Mouse (Mus musculus) G1E (cell line): ENCODE results near the gene Krt90. TPM values are rescaled to one million over a fixed set of nuclear protein-coding genes. Genes with fewer than 3 reads are reported as not detected.

ENCODE experiments used
- ATAC-seq: 2 replicates; pipeline ENCODE4 v1.8.0; 2016; ENCODE audit warnings: mild to moderate bottlenecking; ENCODE audit not compliant: insufficient number of reproducible peaks, poor library complexity, low FRiP score, severe bottlenecking; ENCODE audit errors: extremely low read depth
- DNase-seq: peaks from one replicate; pipeline ENCODE4 v3.0.0; 2012; ENCODE audit warnings: low spot score
- H3K27me3 ChIP-seq: 2 replicates; pipeline ENCODE4 v1.6.1; 2012; ENCODE audit warnings: mild to moderate bottlenecking, low read length, inconsistent platforms; ENCODE audit not compliant: insufficient read depth
- H3K36me3 ChIP-seq: replicated peaks from 2 replicates; pipeline ENCODE3; 2012; ENCODE audit warnings: mild to moderate bottlenecking, inconsistent platforms
- H3K4me1 ChIP-seq: 2 replicates; pipeline ENCODE4 v1.6.1; 2012; ENCODE audit warnings: low read depth, low read length, inconsistent platforms, mixed read lengths; ENCODE audit not compliant: insufficient read depth
- H3K4me3 ChIP-seq: 2 replicates; pipeline ENCODE4 v1.5.1; 2012; ENCODE audit warnings: low read depth, mild to moderate bottlenecking, inconsistent platforms, low read length, moderate library complexity, mixed read lengths
- H3K9me3 ChIP-seq: replicated peaks from 2 replicates; pipeline ENCODE4 v1.6.1; 2012; ENCODE audit warnings: inconsistent platforms
- CTCF ChIP-seq: IDR thresholded peaks from 2 replicates; pipeline ENCODE4 v1.5.1; 2012; ENCODE audit warnings: low read depth, low read length, inconsistent platforms, mixed read lengths
- GATA1 ChIP-seq: IDR thresholded peaks from 2 replicates; pipeline ENCODE4 v1.6.1; 2012; ENCODE audit warnings: borderline replicate concordance, low read length, inconsistent platforms, mixed read lengths
- GATA2 ChIP-seq: IDR thresholded peaks from 2 replicates; pipeline ENCODE4 v1.6.1; 2012; ENCODE audit warnings: low read depth, low read length, inconsistent platforms, borderline replicate concordance
- POLR2AphosphoS5 ChIP-seq: IDR thresholded peaks from 2 replicates; pipeline ENCODE4 v1.6.1; 2012; ENCODE audit warnings: low read depth, low read length, inconsistent platforms; ENCODE audit not compliant: insufficient replicate concordance
- TAL1 ChIP-seq: conservative IDR thresholded peaks from 2 replicates; pipeline ENCODE4 v1.6.1; 2012; ENCODE audit warnings: low read depth, low read length, inconsistent platforms, mixed read lengths
- polyA plus RNA-seq: library from polyadenylated mRNA; stranded (reverse); fragments of >175 nt; gene quantifications from 2 replicates; pipeline ENCODE4 v1.2.3, GENCODE M21; 2012
- total RNA-seq, 2 experiments: library from RNA; stranded (forward) in 1 of 2; stranded (reverse) in 1 of 2; fragments of 200-1000 nt in 1 of 2; fragments of >200 nt in 1 of 2; fragmentation: Nextera tagmentation in 1 of 2; gene quantifications; 2 replicates each; pipeline ENCODE4 v1.2.3; 2014 to 2017

The Krt90 gene
- total and polyA plus RNA-seq, 3 experiments, result not detected

- H3K9me3 ChIP-seq, result peaks cover 62% of the 10 kb centered on the region
- no peaks in the 10 kb centered on the region; the same call in 1 of the 2 replicates for H3K27me3 ChIP-seq
- no peak for TF ChIP-seq GATA1
- no peak for TF ChIP-seq POLR2AphosphoS5
- TF ChIP-seq GATA2, result no peak
- TF ChIP-seq TAL1, result no peak
- no peak for TF ChIP-seq CTCF
- no peak for ATAC-seq
- no peak for DNase-seq
- H3K36me3 ChIP-seq, result no peaks in the 10 kb centered on the region
- no peaks in the 10 kb centered on the region for H3K4me1 ChIP-seq
- H3K4me3 ChIP-seq, result no peak within 1 kb of the TSS
Observed at GRCm38 (mm10) chr15:101550567-101550966, 12.2 kb downstream of the Krt90 start, which contains the start of gene Krt82. Gene Krt82, minus strand, starts transcription at chr15:101550667.

DNA sequence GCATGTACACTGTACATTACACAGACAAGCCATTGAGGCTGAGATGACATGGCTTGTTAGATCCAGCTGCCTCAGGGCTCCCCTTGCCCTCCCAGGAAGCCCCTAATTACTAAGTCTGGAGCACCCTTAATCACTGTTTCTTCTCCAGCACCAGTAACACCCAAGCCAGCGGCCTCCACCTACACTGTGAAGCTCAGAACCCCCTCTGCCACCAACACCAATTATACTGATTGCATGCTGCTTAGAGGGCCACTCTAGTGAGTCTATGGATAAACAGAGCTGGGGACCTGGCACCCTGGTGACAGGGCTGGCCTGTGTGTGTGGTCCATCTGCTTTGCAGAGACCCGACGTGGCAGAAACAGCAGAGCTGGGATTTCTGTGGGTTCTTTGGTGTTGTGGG is 18.3 kb downstream of the Krt90 start:
- no peaks in the 10 kb centered on the region for H3K4me1 ChIP-seq
- no peak overlapping the region for H3K4me3 ChIP-seq
- no peaks in the 10 kb centered on the region for H3K36me3 ChIP-seq
- no peaks in the 10 kb centered on the region for H3K27me3 ChIP-seq
- H3K9me3 ChIP-seq, result peaks cover 56% of the 10 kb centered on the region
- ATAC-seq, result no peak
- no peak for DNase-seq
- TF ChIP-seq POLR2AphosphoS5, result no peak
- TF ChIP-seq CTCF, result no peak
- no peak for TF ChIP-seq GATA1
- no peak for TF ChIP-seq TAL1
- no peak for TF ChIP-seq GATA2

GRCm38 (mm10) chr15:101542543-101542942 is 20.2 kb downstream of the Krt90 start:
- H3K27me3 ChIP-seq, result no peaks in the 10 kb centered on the region
- TF ChIP-seq CTCF (no peak), TAL1 (no peak), GATA2 (no peak), GATA1 (no peak), POLR2AphosphoS5 (no peak)
- H3K9me3 ChIP-seq, result peaks cover 52% of the 10 kb centered on the region
- no peak for ATAC-seq
- no peak for DNase-seq
- H3K4me3 ChIP-seq, result no peak overlapping the region
- H3K36me3 ChIP-seq, result no peaks in the 10 kb centered on the region
- H3K4me1 ChIP-seq, result no peaks in the 10 kb centered on the region

- TF ChIP-seq POLR2AphosphoS5, result no peak
- TF ChIP-seq TAL1, result no peak
- no peak for TF ChIP-seq GATA2
- TF ChIP-seq GATA1, result no peak
- no peak for TF ChIP-seq CTCF
- Histone ChIP-seq H3K4me3 (no peak overlapping the region), H3K27me3 (no peaks in the 10 kb centered on the region), H3K4me1 (no peaks in the 10 kb centered on the region), H3K9me3 (peaks cover 52% of the 10 kb centered on the region), H3K36me3 (no peaks in the 10 kb centered on the region)
- DNase-seq, result no peak
- no peak for ATAC-seq
Observed at GRCm38 (mm10) chr15:101538580-101538900, 24.2 kb downstream of the Krt90 start.

- ATAC-seq, result no peak
- no peak for TF ChIP-seq GATA2
- TF ChIP-seq CTCF, result no peak
- TF ChIP-seq GATA1, result no peak
- TF ChIP-seq TAL1, result no peak
- TF ChIP-seq POLR2AphosphoS5, result no peak
- no peaks in the 10 kb centered on the region for H3K27me3 ChIP-seq
- no peaks in the 10 kb centered on the region for H3K36me3 ChIP-seq
- H3K4me1 ChIP-seq, result no peaks in the 10 kb centered on the region
- no peak overlapping the region for H3K4me3 ChIP-seq
- no peak for DNase-seq
- H3K9me3 ChIP-seq, result peaks cover 47% of the 10 kb centered on the region
Observed at GRCm38 (mm10) chr15:101537864-101538579, 24.7 kb downstream of the Krt90 start.

DNA sequence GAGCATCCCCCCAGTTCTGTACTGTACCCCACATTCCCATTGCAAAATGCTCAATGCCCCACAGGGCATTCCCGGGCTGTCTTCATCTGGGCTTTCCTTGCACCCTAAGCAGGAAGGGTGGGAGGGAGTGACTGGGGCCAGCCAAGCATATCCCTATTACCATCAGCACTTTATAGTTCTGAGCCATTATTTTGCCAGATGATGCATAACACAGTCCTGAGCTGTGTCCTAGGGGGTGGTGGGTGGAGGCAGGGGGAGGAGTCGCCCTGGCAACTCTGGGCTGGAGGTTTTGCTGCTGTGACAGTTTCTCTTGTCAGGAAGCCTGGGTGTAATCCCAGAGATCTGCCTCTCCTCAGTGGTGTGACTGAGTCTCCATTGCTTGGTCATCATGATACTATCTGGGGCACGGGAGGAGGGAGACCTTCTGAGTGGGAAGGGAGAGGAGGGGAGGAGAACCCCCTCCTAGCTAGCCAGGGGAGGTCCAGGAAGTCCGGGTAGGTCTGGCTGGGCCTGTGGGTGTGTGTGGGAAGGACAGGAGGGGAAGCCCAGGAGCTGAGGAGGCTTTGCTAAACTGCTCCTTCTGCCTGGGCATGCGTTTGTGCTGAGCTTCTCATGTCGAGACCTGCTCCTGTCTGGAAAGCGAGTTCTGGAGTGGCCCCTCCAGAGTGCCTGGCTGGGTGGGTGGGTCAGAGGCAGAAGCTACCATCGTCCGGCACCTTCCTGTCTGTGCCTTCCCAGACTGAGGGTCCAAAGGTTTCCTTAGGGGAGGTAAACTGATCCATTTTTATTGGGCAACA is 26.5 kb downstream of the Krt90 start:
- Histone ChIP-seq H3K36me3 (no peaks in the 10 kb centered on the region), H3K27me3 (no peaks in the 10 kb centered on the region), H3K4me1 (no peaks in the 10 kb centered on the region), H3K4me3 (no peak overlapping the region), H3K9me3 (peaks cover 43% of the 10 kb centered on the region)
- DNase-seq (no peak), ATAC-seq (no peak)
- TF ChIP-seq GATA2 (no peak), TAL1 (no peak), CTCF (no peak), GATA1 (no peak), POLR2AphosphoS5 (no peak)
